Mouse (Mus musculus) MEL (cell line): ENCODE measurements around the gene Icam1.

ENCODE experiments used
- CTCF ChIP-seq, 3 experiments: IDR thresholded peaks in 2 of 3; conservative IDR thresholded peaks in 1 of 3; 2 replicates each; pipeline ENCODE4 v1.5.1; 2011 to 2012; ENCODE audit warnings: low read length in 3 of 3, low read depth in 2 of 3, mild to moderate bottlenecking in 2 of 3, improper control_type of control experiment in 1 of 3, inconsistent platforms in 1 of 3, mixed read lengths in 1 of 3, moderate library complexity in 1 of 3; ENCODE audit not compliant: control insufficient read depth in 1 of 3, insufficient read depth in 1 of 3, poor library complexity in 1 of 3, severe bottlenecking in 1 of 3
- EP300 ChIP-seq, 2 experiments: IDR thresholded peaks; 2 replicates each; pipeline ENCODE4 v1.6.1; 2011; ENCODE audit warnings: improper control_type of control experiment in 2 of 2, low read length in 2 of 2, low read depth in 1 of 2, mild to moderate bottlenecking in 1 of 2
- JUND ChIP-seq: IDR thresholded peaks from 2 replicates; pipeline ENCODE4 v1.6.1; 2011; ENCODE audit warnings: low read depth, mild to moderate bottlenecking, improper control_type of control experiment, low read length
- POLR2A ChIP-seq, 2 experiments: IDR thresholded peaks; 2 replicates each; pipeline ENCODE4 v1.6.1; 2011 to 2012; ENCODE audit warnings: low read length in 2 of 2, mild to moderate bottlenecking in 2 of 2, control low read depth in 1 of 2, improper control_type of control experiment in 1 of 2, low read depth in 1 of 2, moderate library complexity in 1 of 2; ENCODE audit not compliant: control insufficient read depth in 1 of 2, insufficient read depth in 1 of 2, poor library complexity in 1 of 2
- POLR2AphosphoS5 ChIP-seq: IDR thresholded peaks from 2 replicates; pipeline ENCODE4 v1.6.1; 2012; ENCODE audit warnings: low read depth, borderline replicate concordance, mild to moderate bottlenecking, inconsistent platforms, low read length, moderate library complexity, mixed read lengths
- SMC3 ChIP-seq: IDR thresholded peaks from 2 replicates; pipeline ENCODE4 v1.6.1; 2011; ENCODE audit warnings: low read depth, low read length, improper control_type of control experiment
- UBTF ChIP-seq: IDR thresholded peaks from 2 replicates; pipeline ENCODE4 v1.6.1; 2012; ENCODE audit warnings: low read depth, mild to moderate bottlenecking, inconsistent platforms, low read length, improper control_type of control experiment, moderate library complexity, borderline replicate concordance; ENCODE audit not compliant: insufficient read depth
- ZNF384 ChIP-seq: IDR thresholded peaks from 2 replicates; pipeline ENCODE4 v1.6.1; 2012; ENCODE audit warnings: low read depth, mild to moderate bottlenecking, inconsistent platforms, low read length, improper control_type of control experiment

- TF ChIP-seq ZNF384: no peak
- no peak for TF ChIP-seq CTCF (IDR thresholded peaks at IDR 0.05 in 2 of 3, conservative IDR thresholded peaks at IDR 0.05 in 1 of 3; ENCODE audit: control insufficient read depth in 1 of 3, insufficient read depth in 1 of 3, low read depth in 2 of 3, low read length in 3 of 3, poor library complexity in 1 of 3, severe bottlenecking in 1 of 3)
- no peak for TF ChIP-seq UBTF
- TF ChIP-seq POLR2A (IDR thresholded peaks at IDR 0.05; ENCODE audit: control insufficient read depth in 1 of 2, insufficient read depth in 1 of 2, low read depth in 1 of 2, low read length in 2 of 2, poor library complexity in 1 of 2): no peak
- TF ChIP-seq JUND: no peak
- TF ChIP-seq SMC3: no peak
- no peak for TF ChIP-seq EP300 (IDR thresholded peaks at IDR 0.05; ENCODE audit: low read depth in 1 of 2, low read length in 2 of 2)
- TF ChIP-seq POLR2AphosphoS5: no peak
These were observed 49.0 kb upstream of the Icam1 start for GRCm38 (mm10) chr9:20966747-20967146.
